Mouse (Mus musculus): ENCODE data around the gene Tmem163. TPM values are rescaled to one million over a fixed set of nuclear protein-coding genes. Genes with fewer than 3 reads are reported as not detected.
A peak's percentile ranks its signal among the peaks of the same experiment; 100 is the strongest.

The Tmem163 gene
- total and polyA plus RNA-seq, 3 experiments = not detected

GRCm38 (mm10) chr1:127702187-127702586 is 22.8 kb upstream of the Tmem163 start (continued):
- no peak for TF ChIP-seq CHD2 (IDR thresholded peaks at IDR 0.05; ENCODE audit: low read length)
- TF ChIP-seq ZC3H11A (IDR thresholded peaks at IDR 0.05; ENCODE audit: low read depth, low read length) = peak; percentile 70
- no peak for TF ChIP-seq GATA1 (IDR thresholded peaks at IDR 0.05; ENCODE audit: low read depth, low read length)
- no peak for TF ChIP-seq TCF12 (IDR thresholded peaks at IDR 0.05; ENCODE audit: low read depth, low read length)
- no peak for TF ChIP-seq MXI1 (IDR thresholded peaks at IDR 0.05; ENCODE audit: low read depth, low read length)
- TF ChIP-seq MAZ (IDR thresholded peaks at IDR 0.05; ENCODE audit: low read depth, low read length) = no peak
- no peak for TF ChIP-seq HCFC1 (IDR thresholded peaks at IDR 0.05; ENCODE audit: low read depth, low read length)
- TF ChIP-seq UBTF (IDR thresholded peaks at IDR 0.05; ENCODE audit: borderline replicate concordance, insufficient read depth, low read depth, low read length) = no peak
- TF ChIP-seq RCOR1 (IDR thresholded peaks at IDR 0.05; ENCODE audit: low read depth, low read length) = no peak
- no peak for TF ChIP-seq ZKSCAN1 (IDR thresholded peaks at IDR 0.05; ENCODE audit: low read depth, low read length)
- TF ChIP-seq ETS1 (IDR thresholded peaks at IDR 0.05; ENCODE audit: low read depth, low read length) = no peak
- TF ChIP-seq MYC (IDR thresholded peaks at IDR 0.05; ENCODE audit: low read depth, low read length) = no peak
- TF ChIP-seq ZMIZ1 (IDR thresholded peaks at IDR 0.05; ENCODE audit: low read depth, low read length) = no peak
- no peak for TF ChIP-seq POLR2A (IDR thresholded peaks at IDR 0.05; ENCODE audit: control insufficient read depth in 1 of 2, insufficient read depth in 1 of 2, low read depth in 1 of 2, low read length in 2 of 2, poor library complexity in 1 of 2)
- TF ChIP-seq USF1 (IDR thresholded peaks at IDR 0.05; ENCODE audit: low read depth, low read length) = no peak

GRCm38 (mm10) chr1:127696533-127696932 is 17.2 kb upstream of the Tmem163 start:
- Histone ChIP-seq H3K9ac (ENCODE audit: control insufficient read depth, low read depth, low read length, poor library complexity, severe bottlenecking) (no peak overlapping the region), H3K79me2 (ENCODE audit: control insufficient read depth, insufficient read depth, low read length, poor library complexity) (no peaks in the 10 kb centered on the region), H3K4me3 (ENCODE audit: control insufficient read depth in 1 of 2, insufficient read depth in 1 of 2, low read depth in 2 of 2, low read length in 2 of 2) (no peak overlapping the region), H3K4me1 (ENCODE audit: control insufficient read depth in 1 of 2, insufficient read depth in 2 of 2, low read length in 2 of 2) (no peaks in the 10 kb centered on the region), H3K36me3 (ENCODE audit: control insufficient read depth in 1 of 2, insufficient read depth in 2 of 2, low read length in 2 of 2) (no peaks in the 10 kb centered on the region), H3K9me3 (replicated peaks; ENCODE audit: insufficient read depth, low read length) (no peaks in the 10 kb centered on the region), H3K27me3 (ENCODE audit: control insufficient read depth in 1 of 2, insufficient read depth in 2 of 2, low read length in 2 of 2) (peaks cover 0 to 1% of the 10 kb centered on the region in 2 experiments; a peak in 1 of 4 replicates), H3K27ac (ENCODE audit: control insufficient read depth, low read depth, low read length) (no peak overlapping the region)
- peak; percentile 62 for DNase-seq (ENCODE audit: low read depth, low spot score)
- TF ChIP-seq ZC3H11A (IDR thresholded peaks at IDR 0.05; ENCODE audit: low read depth, low read length) (peak; percentile 55), CTCF (IDR thresholded peaks at IDR 0.05 in 2 of 3, conservative IDR thresholded peaks at IDR 0.05 in 1 of 3; ENCODE audit: control insufficient read depth in 1 of 3, insufficient read depth in 1 of 3, low read depth in 2 of 3, low read length in 3 of 3, poor library complexity in 1 of 3, severe bottlenecking in 1 of 3) (peak; percentile 17 to 72 (median 63); a peak in 4 of 6 replicates), RAD21 (IDR thresholded peaks at IDR 0.05; ENCODE audit: low read depth, low read length) (peak; percentile 72), SMC3 (IDR thresholded peaks at IDR 0.05; ENCODE audit: low read depth, low read length) (peak; percentile 69), MYB (IDR thresholded peaks at IDR 0.05; ENCODE audit: low read depth, low read length) (no peak), CHD2 (IDR thresholded peaks at IDR 0.05; ENCODE audit: low read length) (no peak)
